Mouse (Mus musculus) heart, postnatal 4 days (tissue): Measurements from ENCODE around the gene Samd1. TPM values are rescaled to one million over a fixed set of nuclear protein-coding genes. Genes with fewer than 3 reads are reported as not detected.
"Not testable (repeated sequence)": the region's sequence is repeated elsewhere in the genome, so short reads cannot be mapped to it uniquely, and the experiment has no call there.

Experiments
- DNase-seq: peaks from one replicate; pipeline ENCODE4 v3.0.0; 2021
- total RNA-seq, 2 experiments: library from RNA; stranded (reverse); gene quantifications; 2 replicates each; pipeline ENCODE4 v1.2.3; 2021

The Samd1 gene
- total RNA-seq, 2 experiments from 2014 or later = 36.6 to 42.9 TPM

DNA sequence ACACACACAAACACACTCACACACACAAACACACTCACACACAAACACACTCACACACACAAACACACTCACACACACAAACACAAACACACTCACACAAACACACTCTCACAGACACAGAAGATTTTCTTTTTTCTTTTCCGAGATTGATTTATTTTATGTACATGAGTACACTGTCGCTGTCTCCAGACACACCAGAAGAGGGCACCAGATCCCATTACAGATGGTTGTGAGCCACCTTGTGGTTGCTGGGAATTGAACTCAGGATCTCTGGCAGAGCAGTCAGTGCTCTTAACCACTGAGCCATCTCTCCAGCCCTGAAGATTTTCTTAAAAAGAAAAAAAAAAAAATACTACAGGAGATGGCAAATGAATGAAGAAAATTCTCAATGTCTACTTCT lies 14.2 kb upstream of the Samd1 start:
- DNase-seq = not testable (repeated sequence)

DNA sequence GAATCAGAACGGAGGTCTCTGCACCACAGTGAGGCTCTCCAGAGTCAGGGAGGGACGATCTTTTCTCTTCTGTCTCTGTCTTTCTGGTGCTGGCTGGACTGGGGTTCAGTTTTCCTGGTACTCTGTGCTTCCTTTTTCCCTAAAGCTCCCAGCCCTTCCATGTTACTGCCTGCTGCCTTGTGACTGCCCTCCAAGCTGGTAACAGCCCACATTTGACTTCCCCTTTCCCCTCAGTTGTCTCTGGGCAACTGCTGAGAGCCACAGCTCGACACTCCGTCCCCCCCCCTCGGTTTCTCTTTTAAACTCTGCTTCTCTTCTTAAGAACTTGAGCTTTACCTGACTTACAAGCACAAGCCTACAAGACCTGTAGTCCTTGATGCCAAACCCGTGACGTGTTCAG lies 8.2 kb upstream of the Samd1 start:
- no peak for DNase-seq

DNA sequence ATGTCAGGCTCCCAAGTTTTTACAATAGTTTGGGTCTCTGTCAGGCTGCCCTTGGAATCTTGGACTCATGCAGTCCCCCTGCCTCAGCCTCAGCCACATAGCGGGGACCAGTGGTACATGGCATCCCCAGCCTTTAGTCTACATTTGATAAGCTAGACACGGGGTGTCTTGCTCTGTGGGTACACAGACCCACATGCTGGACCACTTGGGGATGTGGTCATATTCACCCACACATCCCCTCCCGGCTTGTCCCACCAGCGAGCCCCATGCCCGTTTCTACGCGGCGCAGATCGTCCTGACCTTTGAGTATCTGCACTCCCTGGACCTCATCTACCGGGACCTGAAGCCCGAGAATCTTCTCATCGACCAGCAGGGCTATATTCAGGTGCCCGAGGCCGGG lies 7.3 kb upstream of the Samd1 start:
- no peak for DNase-seq

DNA sequence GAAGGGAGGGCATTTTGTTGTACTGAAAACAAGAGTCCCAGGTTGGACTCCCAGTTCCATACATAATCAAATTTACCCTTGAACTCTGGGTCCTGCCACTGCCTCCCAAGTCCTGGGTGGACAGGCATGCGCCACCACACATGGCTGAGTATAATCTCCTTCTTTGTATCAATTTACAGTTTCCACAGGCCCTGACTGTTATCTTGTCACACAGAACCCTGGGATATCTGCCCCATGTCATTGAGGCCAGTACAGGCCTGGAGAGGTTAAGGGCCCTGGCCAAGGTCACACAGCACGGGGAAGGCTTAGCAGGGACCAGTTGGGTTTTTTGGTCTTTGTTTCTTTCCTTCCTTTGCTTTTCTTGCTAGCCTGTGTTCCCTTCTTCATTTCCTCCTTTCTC lies 5.0 kb upstream of the Samd1 start:
- no peak for DNase-seq

DNA sequence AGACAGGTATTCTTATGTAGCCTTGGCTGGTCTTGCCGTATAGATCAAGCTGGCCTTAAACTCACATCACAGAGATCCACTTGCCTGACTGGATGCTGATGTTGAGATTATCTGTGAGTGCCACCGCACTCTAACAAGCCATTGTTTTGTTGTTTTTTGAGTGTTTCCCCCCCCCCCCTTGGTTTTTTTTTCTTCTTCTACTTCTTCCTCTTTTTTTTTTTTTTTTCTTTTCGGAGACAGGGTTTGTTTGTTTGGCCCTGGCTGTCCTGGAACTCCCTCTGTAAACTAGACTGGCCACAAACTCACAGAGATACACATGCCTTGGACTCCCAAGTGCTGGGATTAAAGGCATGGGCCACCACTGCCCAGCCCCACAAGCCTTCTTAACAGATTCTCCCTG lies 3.4 kb upstream of the Samd1 start:
- no peak for DNase-seq

DNA sequence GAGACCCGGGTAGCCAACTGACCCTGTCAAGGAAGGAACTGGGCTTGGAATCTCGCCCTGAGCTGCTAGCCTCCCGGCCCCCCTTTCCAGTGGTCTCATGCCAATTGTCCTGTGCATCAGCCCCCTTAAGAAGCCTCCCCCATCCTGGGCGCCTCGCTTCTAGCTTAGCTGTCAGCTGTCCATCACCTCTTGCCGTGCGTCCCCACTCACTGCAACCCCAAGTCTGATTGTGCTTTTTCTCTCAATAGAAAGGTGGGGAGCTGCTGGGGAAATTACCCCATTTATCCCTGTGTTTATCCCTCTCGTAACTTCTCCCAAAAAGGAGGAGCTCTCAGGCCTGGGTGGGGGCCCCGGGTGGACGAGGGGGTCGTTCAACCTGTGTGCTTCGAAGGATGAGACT lies 1.5 kb upstream of the Samd1 start:
- no peak for DNase-seq

DNA sequence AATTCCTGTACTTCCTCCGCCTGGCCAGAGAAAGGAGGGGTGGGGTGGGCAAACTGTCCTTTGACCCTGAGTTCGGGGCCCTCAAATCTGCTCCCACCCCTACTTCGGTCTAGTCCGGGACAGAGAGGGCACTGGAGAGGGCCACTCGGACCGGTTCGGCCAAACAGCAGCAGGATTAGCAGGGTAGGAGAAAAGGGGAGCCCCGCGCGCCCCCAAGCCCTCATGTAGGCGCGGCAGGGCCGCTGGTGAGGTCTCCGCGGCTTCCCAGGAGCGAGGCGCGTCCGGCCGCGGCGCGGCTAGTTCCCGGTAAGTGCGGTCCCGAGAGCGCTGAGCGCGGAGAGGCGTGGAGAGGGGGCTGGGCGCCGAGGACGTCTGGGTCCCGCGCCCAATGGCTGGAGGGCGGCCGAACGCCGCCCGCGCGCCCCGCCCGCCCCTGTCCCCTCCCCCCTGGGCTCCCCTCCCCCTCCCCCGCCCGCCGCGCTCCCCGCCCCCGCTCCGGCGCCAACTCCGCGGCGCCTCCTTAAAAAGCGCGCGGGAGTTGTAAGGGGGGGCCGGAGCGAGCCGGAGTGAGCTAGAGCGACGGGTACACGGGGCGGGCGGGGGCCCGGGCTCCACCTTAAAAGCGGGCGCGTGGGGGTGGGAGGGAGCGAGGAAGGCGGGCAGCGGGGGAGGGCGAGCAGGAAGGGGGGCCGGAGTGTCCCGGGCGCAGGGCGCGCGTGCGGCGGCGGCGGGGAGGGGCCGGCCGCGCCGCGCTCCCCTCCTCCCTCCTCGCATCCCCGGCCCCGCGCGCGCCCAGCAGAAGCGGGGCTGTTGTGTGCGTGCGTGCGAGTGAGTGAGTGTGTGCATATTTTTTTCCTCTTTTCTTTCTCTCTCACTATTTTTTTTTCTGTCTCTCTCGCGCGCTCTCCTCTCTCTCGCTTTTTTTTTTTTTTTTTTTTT lies 636 bp upstream of the Samd1 start:
- peak; percentile 91 for DNase-seq

DNA sequence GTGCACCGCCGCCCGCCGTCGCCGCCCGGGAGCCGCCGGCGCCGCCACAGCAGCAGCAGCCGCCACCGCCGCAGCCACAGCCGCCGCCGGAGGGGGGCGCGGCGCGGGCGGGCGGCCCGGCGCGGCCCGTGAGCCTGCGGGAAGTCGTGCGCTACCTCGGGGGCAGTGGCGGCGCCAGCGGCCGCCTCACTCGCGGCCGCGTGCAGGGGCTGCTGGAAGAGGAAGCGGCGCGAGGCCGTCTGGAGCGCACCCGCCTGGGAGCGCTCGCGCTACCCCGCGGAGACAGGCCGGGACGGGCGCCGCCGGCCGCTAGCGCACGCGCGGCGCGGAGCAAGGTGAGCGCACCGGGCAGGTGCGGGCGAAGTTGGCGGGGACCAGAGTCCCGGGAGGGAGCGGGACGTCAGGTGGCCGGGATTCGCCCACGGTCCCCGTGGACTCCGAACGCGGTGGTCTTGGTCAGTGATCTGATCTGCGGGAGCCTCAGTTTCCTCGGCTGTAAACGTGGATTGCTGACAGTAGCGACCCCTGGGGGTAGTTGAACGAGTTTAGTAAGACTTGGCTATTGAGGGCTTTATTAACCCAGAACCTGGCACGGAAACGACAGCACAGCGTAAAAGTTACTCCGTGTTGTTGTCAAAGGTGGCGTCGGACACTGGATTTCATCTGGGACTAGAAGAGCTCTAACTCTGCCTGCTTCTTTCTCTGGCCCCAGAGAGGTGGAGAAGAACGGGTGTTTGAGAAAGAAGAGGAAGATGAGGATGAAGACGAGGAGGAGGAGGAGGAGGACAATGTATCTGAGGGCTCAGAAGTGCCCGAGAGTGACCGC lies 972 bp downstream of the Samd1 start:
- DNase-seq = peak; percentile 64

DNA sequence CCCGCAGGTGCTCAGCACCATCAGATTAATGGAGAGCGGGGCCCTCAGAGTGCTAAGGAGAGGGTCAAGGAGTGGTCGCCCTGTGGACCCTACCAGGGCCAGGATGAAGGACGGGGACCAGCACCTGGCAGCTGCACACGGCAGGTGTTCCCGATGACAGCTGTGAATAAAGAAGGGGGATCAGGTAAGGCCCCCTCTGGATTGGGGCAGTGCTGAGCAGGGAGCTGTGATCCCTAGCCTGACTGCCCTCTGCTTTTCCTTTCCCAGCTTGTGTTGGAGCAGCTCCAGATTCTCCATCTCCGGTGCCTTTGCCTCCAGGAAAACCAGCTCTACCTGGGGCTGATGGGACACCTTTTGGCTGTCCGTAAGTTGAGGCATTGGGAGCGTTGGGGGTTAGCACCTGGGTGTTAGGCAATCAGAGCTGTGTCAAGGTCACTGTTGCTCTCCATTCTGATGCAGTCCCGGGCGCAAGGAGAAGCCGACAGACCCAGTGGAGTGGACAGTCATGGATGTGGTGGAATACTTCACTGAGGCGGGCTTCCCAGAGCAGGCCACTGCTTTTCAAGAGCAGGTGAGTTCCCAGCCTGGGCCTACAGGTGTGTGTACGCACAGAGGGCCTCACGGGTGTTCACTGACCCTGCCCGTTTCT lies 1.7 kb downstream of the Samd1 start:
- no peak for DNase-seq

DNA sequence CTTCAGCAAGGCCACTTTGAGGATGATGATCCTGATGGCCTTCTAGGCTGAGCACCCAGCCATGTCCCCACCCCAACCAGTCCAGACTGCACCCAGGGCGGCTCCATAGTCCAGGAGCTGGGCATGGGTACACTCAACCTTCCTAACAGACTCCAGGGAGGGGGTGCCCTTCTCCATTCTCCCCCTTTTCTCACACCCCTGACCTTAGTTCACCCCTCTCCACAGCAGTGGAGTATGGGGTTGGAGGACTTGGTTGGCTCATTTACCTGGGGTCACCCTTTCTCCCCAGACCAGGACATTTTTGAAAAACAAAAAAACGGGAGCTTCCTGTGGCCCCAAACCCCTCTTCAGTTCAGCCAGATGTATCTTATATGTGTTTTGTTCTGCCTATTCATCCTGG lies 2.4 kb downstream of the Samd1 start:
- no peak for DNase-seq

DNA sequence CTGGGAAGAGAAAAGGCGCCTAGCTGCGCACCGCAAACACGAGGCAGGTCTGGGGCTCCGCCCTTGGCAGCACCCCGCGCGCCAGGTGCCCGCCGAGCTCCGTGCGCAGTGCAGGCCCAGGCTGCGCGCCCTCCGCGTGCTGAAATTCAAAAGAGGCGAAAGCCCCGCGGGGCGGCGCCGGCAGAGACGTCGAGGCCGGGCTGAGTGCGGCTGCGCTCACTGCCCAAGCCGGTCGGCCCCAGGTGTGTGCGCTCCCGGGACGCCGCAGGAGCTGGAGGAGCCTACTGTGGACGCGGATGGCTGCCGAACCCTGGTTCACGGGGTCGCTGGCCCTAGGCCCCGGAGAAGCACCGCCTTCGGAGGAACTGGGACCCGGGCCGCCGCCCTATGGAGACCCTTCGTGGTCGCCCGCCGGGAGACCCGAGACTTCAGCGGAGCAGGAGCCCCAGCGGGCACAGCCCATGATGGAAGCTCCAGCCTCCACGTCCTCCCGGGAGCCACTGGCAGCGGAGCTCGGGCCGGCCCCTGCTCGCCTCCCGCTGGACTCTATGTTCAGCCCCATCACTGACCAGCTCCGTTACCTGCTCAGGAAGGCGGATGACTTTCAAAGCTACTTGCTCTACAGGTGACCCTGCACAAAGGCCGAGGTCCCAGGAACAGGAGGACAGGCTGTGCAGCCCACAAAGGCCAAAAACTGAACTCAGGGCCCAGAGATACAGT lies 4.0 kb downstream of the Samd1 start, which contains the start of gene 1700067K01Rik:
1700067K01Rik (plus strand) TSS at position 222 of the 720 bp plus-strand sequence.
- no peak for DNase-seq

DNA sequence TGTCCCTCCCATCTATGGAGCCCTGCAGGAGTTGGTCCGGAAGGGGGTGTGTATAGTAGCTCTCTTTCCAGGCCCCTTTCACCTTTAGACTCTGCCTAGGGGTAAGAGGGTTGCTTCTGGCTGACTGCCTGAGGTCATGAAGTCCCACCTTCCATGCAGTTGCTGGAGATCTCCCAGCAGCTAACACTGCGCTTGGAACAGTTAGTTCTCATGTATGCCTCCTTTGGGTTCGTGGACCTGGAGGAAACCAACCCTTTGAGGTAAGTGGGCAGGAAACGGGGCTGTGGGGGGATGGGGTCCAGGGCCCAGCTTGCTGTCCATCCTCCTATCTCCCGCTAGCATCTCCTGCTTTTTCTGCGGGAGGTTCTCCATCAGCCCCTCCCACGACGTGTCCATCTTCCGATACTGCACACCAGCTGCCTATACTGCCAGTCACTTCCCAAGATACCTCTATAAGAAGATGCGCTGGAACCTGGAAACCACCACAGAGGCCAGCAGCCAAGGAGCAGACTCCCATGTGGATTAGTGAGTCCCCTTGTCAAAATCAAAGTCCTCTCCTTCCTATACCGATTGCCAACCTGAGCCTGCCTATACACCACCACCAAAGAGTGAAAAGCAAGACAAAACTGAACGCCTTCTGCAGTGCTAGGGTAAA lies 5.6 kb downstream of the Samd1 start:
- no peak for DNase-seq

DNA sequence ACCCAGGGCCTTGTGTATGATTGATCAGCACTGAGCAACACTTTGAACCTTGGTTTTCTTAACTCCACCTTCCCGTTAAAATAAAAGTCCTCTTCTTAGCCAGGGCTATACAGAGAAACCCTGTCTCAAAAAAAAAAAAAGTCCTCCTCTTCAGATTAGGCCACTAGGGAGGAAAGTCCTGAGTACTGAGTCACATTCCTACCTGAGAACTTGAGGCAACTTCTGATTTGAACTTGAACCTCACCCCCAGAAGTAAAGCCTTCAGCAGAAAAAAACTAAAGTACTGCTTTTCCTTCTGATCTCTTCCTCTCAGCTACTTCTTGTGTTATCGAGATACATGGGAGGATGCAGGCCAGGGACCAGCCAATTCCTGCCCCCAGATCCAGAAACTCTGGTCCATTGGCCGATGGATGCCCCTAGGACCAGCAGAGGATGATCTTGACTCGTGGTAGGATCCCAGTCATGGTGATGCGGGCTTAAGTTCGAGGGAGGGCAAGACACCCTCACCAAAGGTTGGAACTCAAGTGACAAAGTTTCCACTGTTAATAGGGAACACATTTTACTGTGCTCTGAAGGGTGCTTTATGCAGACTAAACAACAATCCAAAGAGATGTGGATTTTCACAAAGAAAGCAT lies 6.3 kb downstream of the Samd1 start:
- no peak for DNase-seq

DNA sequence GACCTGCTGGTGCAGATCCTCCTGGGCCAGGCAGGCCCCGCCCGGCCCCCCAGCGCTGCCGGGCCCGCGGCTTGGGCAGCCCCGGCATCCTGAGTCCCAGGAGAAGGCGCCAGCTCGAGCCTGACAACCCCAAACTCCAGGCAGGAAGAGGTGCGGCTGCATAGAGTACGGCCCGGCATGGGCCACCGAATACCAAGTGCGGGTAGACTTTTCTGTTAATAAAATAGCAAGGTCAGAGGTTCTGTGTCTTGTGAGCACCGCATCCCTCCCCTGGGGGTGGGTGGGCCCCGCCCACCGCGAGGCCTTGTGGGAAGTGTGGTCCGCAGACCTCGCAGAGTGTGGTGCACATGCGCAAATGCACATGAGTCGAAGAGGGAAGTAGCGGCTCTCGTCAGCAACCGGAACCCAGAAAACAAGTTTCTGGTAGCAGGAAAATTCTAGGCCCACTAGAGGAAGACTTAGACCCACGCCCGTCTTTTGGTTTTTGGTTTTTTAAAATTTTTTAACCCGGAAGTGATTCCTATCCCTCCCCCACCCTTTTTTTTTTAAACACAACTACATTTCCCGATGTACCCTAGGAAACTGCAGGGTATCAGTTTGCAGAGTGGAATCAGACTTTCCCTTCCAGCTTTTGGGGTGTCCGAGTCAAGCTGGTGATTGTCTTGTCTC lies 7.2 kb downstream of the Samd1 start:
- peak; percentile 93 for DNase-seq

DNA sequence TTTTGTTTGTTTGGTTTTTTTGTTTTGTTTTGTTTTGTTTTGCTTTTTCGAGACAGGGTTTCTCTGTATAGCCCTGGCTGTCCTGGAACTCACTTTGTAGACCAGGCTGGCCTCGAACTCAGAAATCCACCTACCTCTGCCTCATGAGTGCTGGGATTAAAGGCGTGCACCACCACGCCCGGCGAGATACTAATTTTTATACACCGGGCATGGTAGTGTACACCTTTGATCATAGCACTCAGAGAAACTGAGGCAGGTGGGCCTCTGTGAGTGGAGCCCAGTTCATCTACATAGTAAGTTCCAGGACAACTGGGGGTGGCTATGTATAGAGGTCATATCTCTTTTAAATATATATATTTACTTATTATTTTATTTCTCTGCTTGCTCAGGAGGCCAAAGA lies 8.0 kb downstream of the Samd1 start:
- not testable (repeated sequence) for DNase-seq

DNA sequence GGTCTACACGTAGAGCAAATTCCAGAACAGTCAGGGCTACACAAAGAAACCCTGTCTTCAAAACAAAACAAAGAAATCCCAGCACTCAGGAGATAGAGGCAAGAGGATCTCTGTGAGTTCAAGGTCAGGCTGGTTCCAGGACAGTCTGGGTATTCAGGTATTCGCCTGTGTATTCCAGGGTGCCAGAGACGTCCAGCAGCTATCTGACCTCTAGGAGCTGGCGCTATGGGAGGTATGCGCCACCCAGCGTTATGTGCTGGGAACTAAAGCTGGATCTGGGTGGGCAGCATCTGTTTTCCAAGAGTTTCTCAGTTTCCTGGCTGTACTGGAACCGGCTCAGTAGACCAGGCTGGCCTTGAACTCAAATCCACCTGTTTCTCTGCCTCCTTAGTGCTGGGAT lies 10.9 kb downstream of the Samd1 start:
- no peak for DNase-seq

DNA sequence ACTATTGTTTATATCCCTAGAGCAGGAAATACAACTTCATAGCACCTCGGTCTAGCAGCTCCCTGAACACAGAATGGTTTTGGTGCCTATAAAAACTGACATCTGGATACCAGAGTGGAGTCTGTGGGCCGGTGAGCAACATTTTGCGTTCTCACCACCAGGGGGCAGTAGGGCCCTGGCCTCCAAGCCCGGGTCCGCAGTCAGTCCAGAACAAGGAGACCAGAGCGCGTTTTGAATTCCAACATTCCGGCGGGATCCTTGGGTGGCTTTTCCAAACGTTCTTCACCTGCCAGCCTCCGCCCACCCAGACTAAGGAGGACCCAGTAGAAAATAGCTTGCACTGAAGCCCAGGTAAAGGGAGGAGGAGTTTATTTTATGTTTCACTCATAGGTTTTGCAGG lies 12.4 kb downstream of the Samd1 start:
- peak; percentile 94 for DNase-seq

DNA sequence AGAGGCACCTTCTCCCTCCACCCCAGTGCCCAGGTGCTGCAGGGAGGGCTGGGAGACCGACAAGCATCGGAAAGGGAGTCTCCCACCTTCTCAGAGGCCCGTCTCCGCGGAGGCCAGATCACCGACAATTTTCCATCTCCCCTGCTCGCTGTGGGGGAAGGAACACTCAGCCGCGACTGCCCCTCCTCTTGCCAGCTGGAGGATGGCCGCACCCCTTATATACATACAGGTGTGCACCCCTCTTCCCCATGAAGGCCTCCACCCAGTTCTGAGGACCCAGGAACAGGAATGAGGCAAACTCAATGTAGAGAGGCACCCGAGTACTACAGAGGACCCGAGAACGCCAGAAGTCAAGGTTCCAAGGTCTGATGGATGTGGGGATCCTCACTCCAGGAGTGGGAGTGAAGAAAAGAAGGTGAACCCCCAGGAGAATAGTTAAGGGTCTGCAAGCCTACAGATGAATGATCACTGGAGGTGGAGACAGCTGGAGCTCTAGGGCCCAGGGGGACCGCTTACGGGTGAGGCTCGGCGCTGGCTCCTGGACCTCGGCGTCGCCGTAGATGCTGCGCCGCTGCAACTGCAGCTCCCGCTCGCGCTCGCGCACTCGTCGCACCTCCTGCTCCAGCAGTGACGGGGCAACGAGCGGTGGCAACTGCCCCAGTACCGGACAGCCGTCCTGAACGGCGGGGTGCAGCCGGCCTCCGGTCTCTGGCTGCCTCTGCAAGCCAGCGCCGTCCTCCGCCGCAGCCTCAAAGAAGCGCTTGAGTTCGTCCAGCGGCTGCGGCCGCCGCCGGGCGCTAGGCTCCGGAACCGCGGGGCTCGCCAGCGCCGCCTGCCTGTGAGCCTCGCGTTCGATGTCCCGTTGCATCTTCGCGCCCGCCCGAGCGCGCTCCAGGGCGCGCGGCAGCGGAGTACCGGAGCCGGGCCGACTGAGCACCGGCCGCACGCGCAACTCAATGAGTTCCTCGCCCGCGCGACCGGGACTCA lies 13.4 kb downstream of the Samd1 start:
- peak; percentile 82 for DNase-seq
